Mouse (Mus musculus): ENCODE results near the gene Rspo1.
"Not testable (repeated sequence)": the region's sequence is repeated elsewhere in the genome, so short reads cannot be mapped to it uniquely, and the experiment has no call there.

The Rspo1 gene

GRCm38 (mm10) chr4:124985671-124986602, at the start of gene Rspo1:
Gene Rspo1 (plus strand): TSS chr4:124986430.
- no peak for DNase-seq (ENCODE audit: low read depth)

DNA sequence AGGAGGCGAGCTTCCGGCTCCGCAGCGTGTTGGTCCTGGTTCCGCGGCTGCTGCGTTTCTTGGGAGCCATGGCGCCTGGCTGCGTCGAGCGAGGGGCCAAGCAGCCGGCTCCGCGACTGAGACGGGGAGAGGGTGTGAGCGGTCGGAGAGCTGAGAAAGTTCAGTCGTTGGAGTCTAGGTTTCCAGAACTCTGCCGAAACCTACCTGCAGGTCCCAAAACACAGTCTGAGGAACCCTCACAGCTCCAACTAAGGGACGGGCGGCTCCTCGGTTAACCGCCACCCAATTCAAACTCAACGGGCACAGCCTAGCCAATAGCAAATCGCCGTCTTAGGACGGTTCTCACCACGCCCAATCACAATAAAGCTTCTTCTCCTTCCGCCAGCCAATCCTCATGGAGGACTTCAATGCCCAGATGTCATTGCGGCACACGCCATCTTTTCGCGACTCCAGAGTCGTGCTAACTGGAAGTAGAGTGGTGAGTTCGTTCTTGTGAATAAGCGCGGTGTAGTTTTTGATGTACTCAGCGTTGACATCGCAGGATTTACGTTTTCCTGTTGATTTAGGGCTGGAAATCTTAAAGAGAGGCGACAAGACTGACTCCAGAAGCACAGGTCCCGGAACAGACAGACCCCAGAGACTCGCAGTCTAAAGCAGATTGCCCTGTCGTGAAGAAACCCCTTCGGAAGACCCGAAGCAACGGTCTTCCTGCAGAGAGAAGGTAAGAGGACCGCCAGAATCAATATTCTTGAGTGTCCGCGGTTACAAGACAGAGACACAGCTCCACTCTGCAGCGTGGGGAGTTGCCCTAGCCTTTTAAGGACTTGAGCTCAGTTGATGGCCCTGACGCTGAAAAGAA, 49.4 kb upstream of the Rspo1 start, which contains the start of gene 9930104L06Rik:
Gene 9930104L06Rik (plus strand): TSS at position 436 of the 859 bp plus-strand sequence.
- peak; percentile 97 for DNase-seq (ENCODE audit: low read depth)

DNA sequence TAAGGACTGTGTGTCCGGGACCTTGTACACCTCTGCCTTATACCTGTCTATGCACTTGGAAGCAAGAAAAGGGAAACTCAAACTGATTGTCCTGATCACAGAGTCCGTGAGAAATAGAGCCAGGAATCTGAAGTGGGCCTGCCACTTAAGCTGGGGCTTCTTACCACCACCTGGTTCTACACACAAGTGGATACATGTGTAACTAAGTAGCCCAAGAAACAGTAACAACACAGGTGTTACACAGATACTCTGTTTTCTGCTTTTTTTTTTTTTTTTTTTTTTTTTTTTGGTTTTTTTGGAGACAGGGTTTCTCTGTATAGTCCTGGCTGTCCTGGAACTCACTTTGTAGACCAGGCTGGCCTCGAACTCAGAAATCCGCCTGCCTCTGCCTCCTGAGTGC, 47.0 kb upstream of the Rspo1 start, which contains the start of gene Cdca8:
Gene Cdca8 (minus strand): TSS at position 101 of the 400 bp plus-strand sequence.
- not testable (repeated sequence) for DNase-seq (ENCODE audit: low read depth)

- peak; percentile 86 for DNase-seq (ENCODE audit: low read depth)
Observed at GRCm38 (mm10) chr4:124943022-124943421, 43.2 kb upstream of the Rspo1 start.

DNA sequence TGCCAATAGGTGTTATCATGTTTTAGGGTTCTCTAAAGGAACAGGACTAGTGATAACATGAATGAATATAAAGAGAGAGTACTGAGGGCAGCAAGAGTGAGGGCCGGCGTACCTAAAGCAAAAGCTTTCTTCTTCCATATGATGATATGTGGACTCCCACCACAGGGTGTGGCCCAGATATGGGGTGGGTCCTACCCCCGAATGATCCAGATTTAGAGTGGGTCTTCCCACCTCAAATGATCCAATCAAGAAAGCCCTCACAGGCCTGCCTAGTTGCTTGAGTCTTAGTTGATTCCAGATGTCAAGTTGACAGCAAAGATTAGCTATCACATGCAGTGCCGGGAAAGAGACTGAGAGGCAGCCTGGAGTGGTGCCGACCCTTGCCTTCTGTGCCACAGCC, 42.4 kb upstream of the Rspo1 start:
- DNase-seq (ENCODE audit: low read depth): no peak

DNA sequence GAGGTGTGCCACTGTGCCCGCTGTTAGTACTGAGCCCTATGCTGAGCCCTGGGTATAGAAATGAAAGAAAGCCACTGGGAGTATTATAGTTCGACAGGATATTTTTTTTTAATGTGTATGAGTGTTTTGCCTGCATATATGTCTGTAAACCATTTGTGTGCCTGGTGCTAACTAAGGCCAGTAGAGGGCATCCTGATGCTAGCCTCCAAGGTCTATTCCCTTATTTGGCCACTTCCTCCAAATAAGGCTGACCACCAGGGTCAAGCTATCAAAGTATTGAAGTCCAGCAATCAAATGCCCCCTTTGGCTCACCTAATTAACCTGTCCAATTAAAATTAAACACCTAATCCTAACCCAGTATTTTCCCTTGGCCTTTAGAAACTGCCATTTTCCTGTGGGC, 41.3 kb upstream of the Rspo1 start:
- DNase-seq (ENCODE audit: low read depth): no peak

DNA sequence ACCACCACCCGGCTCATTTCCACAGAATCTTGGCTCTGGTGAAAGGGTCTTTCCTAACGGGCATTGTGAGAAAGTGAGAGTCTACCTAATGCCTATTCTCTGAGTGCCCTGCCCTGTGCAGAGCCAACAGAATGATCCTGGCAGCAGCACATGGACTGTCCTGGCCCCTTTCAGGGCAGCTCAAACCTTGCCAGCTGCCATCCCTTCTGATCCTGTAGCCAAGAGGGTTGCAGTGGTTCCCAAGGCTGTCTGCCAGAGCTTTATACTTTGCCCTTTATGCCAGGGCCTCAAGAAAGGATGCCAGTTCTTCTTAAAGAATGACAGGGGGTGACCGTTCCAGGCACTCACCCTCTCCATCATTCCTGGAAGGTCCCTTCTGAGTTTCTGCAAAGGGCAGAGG, 36.7 kb upstream of the Rspo1 start:
- no peak for DNase-seq (ENCODE audit: low read depth)

- DNase-seq (ENCODE audit: low read depth): no peak
Observed at GRCm38 (mm10) chr4:124950181-124951035, 35.8 kb upstream of the Rspo1 start.

DNA sequence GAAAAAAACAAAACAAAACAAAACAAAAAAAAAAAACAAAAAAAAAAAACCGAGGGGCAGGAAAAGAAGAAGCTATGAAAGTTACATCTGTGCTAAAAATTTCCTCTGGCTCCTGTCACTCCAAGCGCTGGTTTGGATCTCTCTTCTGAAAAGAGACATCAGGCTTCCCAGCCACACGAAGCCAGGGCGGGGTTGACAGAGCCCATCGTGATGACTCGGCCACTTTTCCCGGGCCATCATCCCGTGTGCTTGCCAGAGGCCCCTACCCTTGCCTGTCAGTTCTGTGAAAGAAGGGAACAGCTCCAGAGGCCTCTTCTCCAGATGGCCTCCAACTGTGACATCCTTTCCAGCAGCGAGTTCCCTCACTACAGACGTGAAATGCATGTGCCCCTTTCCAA, 35.2 kb upstream of the Rspo1 start:
- DNase-seq (ENCODE audit: low read depth): no peak

DNA sequence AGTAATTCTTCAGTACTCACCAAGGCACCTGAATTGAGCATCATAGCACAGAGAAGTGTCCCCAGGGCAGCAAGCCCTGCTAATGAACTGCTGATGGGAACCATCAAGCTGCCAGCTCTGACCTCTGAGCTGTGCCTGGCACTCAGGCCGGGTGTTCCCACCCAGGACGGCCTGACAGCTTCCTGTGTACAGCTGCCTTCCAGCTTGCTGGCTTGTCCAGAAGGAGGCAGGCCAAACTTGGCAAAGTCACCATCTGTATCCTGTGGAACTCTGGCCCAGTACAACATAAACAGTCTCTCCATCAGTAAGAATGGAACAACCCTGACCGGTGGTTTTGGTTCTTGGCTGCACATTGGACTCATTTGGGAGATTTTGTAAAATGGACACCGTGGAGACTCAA, 32.7 kb upstream of the Rspo1 start:
- no peak for DNase-seq (ENCODE audit: low read depth)

DNA sequence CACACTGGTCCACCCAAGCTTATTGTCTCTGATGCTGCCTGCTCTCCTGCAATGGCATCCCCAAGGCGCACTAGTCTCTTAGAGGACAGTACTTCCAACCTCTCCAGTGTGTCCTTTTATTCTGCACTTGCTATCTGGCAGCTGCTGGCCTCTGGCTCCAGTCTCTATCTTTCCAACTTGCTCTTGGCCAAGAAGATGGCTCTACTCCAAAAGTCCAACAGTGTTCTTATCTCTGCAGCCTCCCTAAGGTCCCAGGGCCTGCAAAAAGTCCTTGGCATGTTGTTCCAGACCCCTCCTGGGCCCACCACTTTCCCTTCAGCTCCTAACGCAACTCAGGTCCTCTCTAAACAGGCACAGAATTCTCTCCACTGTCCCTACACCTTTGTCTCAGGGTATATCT, 28.9 kb upstream of the Rspo1 start:
- DNase-seq (ENCODE audit: low read depth): no peak

DNA sequence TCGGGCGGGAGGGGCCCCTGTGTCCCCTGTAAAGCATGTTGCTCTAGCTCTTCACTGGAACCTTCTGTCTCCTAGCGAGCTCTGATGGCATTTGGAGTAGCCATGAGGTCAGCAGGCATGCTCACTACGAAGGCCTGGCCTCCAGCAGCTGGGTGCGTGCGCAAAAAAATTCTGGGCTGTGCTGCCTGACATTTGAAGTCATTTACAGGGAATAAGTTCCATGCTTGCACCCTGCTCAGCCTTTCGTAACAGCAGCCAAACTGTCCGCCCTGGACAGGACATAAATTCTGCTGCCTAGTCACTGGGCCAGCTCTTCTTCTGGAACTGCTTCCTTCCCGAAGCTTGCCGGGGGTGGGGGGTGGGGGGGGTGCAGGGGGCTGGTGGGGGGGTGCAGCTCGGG, 27.2 kb upstream of the Rspo1 start:
- no peak for DNase-seq (ENCODE audit: low read depth)

- DNase-seq (ENCODE audit: low read depth): no peak
Observed at GRCm38 (mm10) chr4:124960940-124961339, 25.3 kb upstream of the Rspo1 start.

DNA sequence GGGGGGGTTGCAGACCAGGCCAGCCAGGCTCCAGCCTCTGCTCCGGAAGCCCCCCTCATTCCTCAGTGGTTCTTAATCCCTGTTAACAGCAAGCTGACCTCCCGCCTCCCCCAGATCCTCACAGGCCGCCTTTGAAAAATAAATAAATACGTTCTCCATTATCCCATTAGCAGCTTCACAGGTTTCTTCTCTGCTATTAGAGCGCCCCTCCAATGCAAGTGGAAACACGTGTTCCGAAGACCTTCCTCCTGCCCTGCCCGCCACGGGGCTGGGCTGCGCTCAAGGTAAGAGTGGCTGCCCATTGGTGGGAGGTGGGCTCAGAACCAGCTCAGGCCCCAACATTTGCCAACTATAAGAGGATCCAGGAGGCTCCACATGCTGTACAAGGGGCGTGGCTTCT, 23.7 kb upstream of the Rspo1 start:
- no peak for DNase-seq (ENCODE audit: low read depth)

- DNase-seq (ENCODE audit: low read depth): no peak
Observed at GRCm38 (mm10) chr4:124964912-124965599, 21.2 kb upstream of the Rspo1 start.

GRCm38 (mm10) chr4:124968711-124969110, 17.5 kb upstream of the Rspo1 start:
- no peak for DNase-seq (ENCODE audit: low read depth)

DNA sequence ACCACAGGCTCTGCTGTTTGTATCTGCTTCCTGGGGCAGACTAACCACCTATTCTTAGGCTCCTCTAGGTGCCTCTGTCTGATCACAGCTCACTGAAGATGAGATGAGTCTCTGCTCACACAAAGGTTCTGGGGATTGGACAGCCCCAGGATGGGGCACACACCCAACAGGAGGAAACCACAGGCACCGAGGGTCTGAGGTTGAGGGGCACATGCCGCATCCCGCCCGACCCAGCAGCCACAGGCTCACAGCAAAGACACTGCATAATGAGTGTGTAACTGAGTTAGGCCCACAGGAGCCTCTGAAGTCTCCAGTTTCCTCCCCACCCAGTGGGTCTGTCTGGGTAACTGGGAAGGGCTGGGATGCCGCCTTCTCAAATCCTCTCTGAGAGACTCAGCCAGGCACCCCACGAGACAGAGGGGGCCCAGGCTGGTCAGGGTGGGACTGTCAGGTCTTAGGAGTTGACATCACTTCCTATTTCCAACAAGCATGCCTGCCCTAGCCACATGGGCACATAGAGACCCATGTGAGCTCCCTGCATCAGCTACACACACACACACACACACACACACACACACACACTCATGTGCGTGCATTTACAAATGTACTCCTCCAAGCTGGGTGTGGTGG, 16.9 kb upstream of the Rspo1 start:
- no peak for DNase-seq (ENCODE audit: low read depth)

GRCm38 (mm10) chr4:124970194-124970593, 16.0 kb upstream of the Rspo1 start:
- DNase-seq (ENCODE audit: low read depth): no peak

DNA sequence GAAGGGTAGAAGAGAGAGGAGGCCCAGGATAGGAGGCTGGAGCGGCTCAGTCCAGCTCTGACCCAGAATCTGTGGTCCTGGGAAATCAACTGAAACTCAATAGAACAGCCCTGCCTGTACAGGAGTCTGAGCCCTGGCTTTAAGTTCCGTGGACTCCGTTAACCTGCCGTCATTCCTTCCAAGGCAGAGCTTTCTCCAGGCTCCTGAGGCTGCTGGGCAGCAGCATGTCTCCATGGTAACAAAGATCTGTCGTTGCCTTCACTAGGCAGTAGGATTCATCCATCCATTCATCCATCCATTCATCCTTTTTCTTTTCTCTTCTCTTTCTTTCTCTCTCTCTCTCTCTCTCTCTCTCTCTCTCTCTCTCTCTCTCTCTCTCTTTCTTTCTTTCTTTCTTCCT, 15.6 kb upstream of the Rspo1 start:
- DNase-seq (ENCODE audit: low read depth): no peak

DNA sequence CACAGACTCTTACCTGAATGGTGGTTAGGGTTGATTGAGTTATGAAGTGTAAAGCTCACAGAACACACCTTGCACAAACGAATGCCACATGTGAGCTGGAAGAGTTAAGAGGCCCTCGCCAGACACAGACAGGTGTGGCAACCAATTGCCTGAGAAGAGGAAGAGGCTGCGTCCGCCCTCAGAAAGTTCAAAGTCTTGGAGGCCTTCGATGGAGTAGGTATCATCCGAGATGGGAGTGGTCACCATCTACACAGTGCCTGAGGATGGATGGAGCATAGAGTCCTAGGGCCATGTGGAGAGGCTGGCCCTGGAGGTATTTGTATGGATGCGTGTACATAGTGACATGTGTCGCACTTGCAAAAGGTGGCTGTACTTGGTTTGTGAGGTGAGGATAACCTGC, 15.1 kb upstream of the Rspo1 start:
- DNase-seq (ENCODE audit: low read depth): no peak

GRCm38 (mm10) chr4:124972316-124972715, 13.9 kb upstream of the Rspo1 start:
- DNase-seq (ENCODE audit: low read depth): no peak

Data from naive thymus-derived CD4-positive, alpha-beta T cell, adult 2 months (primary cell).